Mouse (Mus musculus) urinary bladder, postnatal 25 days (tissue): ENCODE data around the gene Dhrs7b.
"Not testable (repeated sequence)": the region's sequence is repeated elsewhere in the genome, so short reads cannot be mapped to it uniquely, and the experiment has no call there.

Experiments used
- DNase-seq: peaks from one replicate; pipeline ENCODE4 v3.0.0; 2022; ENCODE audit warnings: low spot score

Dhrs7b gene

GRCm38 (mm10) chr11:60841467-60842200 lies 11.2 kb downstream of the Dhrs7b start:
- DNase-seq = no peak

GRCm38 (mm10) chr11:60843412-60843811 lies 13.0 kb downstream of the Dhrs7b start:
- DNase-seq = no peak

GRCm38 (mm10) chr11:60845415-60845814 lies 15.0 kb downstream of the Dhrs7b start:
- no peak for DNase-seq

GRCm38 (mm10) chr11:60856587-60856986 lies 26.2 kb downstream of the Dhrs7b start:
- no peak for DNase-seq

- DNase-seq = no peak
Observed at GRCm38 (mm10) chr11:60861993-60862392, 31.6 kb downstream of the Dhrs7b start.

GRCm38 (mm10) chr11:60863196-60863595 lies 32.8 kb downstream of the Dhrs7b start:
- DNase-seq = no peak

GRCm38 (mm10) chr11:60864166-60864565 lies 33.7 kb downstream of the Dhrs7b start:
- DNase-seq = no peak

- no peak for DNase-seq
Observed at GRCm38 (mm10) chr11:60864916-60865315, 34.5 kb downstream of the Dhrs7b start.

GRCm38 (mm10) chr11:60866021-60866420 lies 35.6 kb downstream of the Dhrs7b start:
- DNase-seq = no peak

GRCm38 (mm10) chr11:60867456-60867855 lies 37.0 kb downstream of the Dhrs7b start:
- no peak for DNase-seq

GRCm38 (mm10) chr11:60867904-60868303 lies 37.5 kb downstream of the Dhrs7b start:
- no peak for DNase-seq

GRCm38 (mm10) chr11:60869471-60869870 lies 39.0 kb downstream of the Dhrs7b start:
- not testable (repeated sequence) for DNase-seq

- DNase-seq = no peak
Observed at GRCm38 (mm10) chr11:60871409-60871808, 41.0 kb downstream of the Dhrs7b start.

GRCm38 (mm10) chr11:60873101-60873500 lies 42.7 kb downstream of the Dhrs7b start:
- DNase-seq = no peak

GRCm38 (mm10) chr11:60878056-60878612 lies 47.7 kb downstream of the Dhrs7b start:
- DNase-seq = peak; percentile 46

- peak; percentile 80 for DNase-seq
Observed at GRCm38 (mm10) chr11:60878675-60879294, 48.4 kb downstream of the Dhrs7b start, which contains the start of gene Tmem11. Tmem11 (minus strand) TSS chr11:60879272.

GRCm38 (mm10) chr11:60879423-60879822 lies 49.0 kb downstream of the Dhrs7b start:
- DNase-seq = peak; percentile 20

- no peak for DNase-seq
Observed at GRCm38 (mm10) chr11:60880559-60880958, 50.1 kb downstream of the Dhrs7b start.

GRCm38 (mm10) chr11:60882386-60882785 lies 52.0 kb downstream of the Dhrs7b start:
- DNase-seq = no peak

GRCm38 (mm10) chr11:60886986-60887385 lies 56.6 kb downstream of the Dhrs7b start:
- not testable (repeated sequence) for DNase-seq

GRCm38 (mm10) chr11:60889861-60890260 lies 59.4 kb downstream of the Dhrs7b start:
- no peak for DNase-seq

- DNase-seq = no peak
Observed at GRCm38 (mm10) chr11:60890286-60890685, 59.9 kb downstream of the Dhrs7b start.

- DNase-seq = no peak
Observed at GRCm38 (mm10) chr11:60890744-60891143, 60.3 kb downstream of the Dhrs7b start.
